Mouse (Mus musculus) E14TG2a.4 (cell line): ENCODE measurements around the gene Grin2a.

ENCODE experiments used
- CTCF ChIP-seq: conservative IDR thresholded peaks from 2 replicates; pipeline ENCODE4 v1.5.1; 2014; ENCODE audit warnings: low read length
- NANOG ChIP-seq: IDR thresholded peaks from 2 replicates; pipeline ENCODE4 v1.6.1; 2014; ENCODE audit warnings: borderline replicate concordance, low read length, mixed read lengths
- POU5F1 ChIP-seq: IDR thresholded peaks from 2 replicates; pipeline ENCODE4 v1.6.1; 2014; ENCODE audit warnings: low read length, borderline replicate concordance

DNA sequence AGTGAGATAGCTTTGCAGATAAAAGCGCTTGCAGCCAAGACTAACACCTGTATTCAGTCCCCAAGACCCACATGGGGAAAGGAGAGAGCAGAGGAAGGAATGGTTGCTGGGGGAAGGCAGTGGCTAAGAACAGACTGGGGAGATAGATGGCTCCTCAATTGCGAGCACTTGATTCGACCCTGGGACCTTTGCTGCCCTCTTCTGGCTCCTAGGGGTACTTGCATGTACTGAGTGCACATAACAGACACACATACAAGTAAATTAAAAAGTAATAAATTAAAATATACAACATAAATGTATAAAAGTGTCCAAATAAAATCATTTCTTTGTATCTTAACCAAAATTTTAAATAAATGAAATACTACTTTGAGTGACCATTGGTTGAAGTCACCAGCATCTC is 129.7 kb downstream of the Grin2a start:
- TF ChIP-seq CTCF (peak; percentile 87), NANOG (no peak), POU5F1 (no peak)
